Mouse (Mus musculus): Measurements from ENCODE around the gene Tmem200b.

Gene Tmem200b

DNA sequence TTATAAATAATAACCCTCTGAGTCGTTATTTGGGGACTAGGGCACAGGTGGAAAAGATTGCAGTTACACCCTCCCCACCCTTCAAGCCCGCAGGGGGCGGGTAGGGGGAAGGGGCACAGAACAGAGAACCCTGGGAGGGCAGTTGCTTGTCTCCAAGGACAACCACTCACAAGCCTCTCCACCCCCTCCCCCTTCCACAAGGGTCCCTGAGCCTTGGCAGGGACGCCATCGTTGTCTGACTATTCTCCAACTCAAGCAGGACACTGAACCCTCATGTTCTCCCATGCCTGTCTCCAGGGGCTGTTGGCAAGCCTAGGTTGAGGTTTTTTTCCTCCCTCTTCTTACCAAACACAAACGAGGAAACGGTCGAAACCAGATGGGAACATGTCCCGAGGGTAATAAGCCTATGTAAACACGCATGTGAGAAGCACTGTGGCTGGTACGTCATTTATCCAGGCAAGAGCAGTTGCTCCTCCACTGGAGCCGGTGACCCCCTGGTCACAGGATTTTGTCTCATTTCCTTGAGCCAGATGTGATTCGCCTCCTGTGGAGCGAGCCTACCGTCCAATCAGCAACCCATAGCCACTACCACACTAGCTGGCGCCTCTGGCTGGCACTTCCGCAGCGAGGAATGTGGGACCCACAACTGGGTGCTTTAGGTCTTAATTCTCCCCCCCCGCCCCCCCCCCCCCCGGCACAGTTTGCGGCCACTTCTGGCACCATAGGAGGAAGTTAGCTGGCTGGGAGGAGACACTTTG, 11.2 kb upstream of the Tmem200b start:
- in situ Hi-C loops (cut with MboI): no loop called here

DNA sequence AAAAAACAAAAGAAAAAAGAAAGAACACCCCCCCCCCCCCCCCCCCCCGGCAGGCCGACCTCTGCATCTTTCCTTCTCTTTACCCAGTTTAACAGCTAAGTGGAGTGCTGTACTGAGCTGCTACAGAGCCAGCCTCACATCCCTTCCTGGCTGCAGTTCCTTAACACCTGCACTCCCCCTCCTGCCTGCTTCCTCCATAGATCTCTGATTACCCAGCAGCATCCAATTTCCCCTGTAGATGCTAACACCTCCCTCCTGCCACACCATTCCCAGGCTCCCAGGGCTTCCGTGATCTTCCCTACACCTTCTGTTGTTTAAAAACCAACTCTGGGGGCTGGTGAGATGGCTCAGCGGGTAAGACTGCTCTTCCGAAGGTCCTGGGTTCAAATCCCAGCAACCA, 10.1 kb upstream of the Tmem200b start:
- in situ Hi-C loops (cut with MboI): no loop called here

GRCm38 (mm10) chr4:131913526-131913925, 8.0 kb upstream of the Tmem200b start:
- in situ Hi-C loops (cut with MboI): no loop called here

GRCm38 (mm10) chr4:131914046-131914643, 7.4 kb upstream of the Tmem200b start:
- in situ Hi-C loops (cut with MboI): no loop called here

DNA sequence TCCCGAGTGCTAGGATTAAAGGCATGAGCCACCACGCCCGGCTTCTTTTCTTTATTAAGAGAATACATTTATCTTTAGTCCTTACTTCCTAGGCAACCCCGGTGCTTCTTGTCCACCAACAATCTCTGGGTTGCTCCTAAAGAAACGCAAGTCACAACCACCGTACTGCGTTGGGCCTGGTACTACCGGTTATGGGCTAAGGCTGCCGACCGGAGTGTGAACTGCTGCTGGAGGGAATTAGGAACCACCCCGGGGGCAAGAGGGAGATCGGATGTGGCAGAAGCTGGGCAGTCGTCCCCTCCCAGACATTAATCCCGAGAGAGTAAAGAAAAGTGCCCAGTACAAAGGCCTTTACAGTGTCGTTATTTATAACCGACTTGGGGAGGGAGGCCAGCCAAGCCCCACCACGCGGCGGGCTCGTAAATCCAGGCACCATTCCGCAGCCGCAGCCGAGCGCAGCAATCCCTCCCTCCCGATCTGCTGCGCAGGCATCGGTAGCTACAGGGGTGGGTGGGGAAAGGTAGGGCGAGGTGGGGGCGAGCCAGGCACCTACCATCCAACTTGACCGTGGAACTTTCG, 6.6 kb upstream of the Tmem200b start:
- in situ Hi-C loops (cut with MboI): no loop called here

GRCm38 (mm10) chr4:131915821-131916328, 5.7 kb upstream of the Tmem200b start:
- in situ Hi-C loops (cut with MboI): no loop called here

GRCm38 (mm10) chr4:131916425-131916824, 5.1 kb upstream of the Tmem200b start:
- in situ Hi-C loops (cut with MboI): no loop called here

DNA sequence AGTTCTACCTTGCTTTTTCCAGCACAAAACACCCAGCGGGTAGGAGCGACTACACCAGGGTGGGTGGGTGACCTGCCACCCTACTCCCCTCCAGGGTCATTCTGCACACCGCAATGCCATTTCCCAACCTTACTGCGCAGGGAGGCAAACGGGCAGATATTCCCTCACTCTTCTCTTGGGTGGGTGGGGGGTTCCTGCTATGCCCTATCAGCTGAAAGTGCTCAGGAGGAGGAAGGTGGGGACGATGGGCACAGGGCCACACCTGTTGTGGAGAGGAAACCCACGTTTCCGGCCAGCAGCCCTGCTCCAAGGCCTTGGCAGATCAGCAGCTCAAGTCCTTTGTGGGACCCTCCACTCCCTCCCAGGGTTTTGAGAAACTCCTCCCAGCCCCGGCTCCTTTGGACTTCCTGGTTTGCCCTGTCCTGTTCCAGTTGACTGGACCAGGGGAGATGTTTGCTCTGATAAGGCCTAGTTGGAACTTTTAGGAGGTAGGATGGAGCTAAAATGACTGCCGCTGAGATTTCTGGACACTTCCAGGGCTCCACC, 4.5 kb upstream of the Tmem200b start:
- in situ Hi-C loops (cut with MboI): no loop called here

DNA sequence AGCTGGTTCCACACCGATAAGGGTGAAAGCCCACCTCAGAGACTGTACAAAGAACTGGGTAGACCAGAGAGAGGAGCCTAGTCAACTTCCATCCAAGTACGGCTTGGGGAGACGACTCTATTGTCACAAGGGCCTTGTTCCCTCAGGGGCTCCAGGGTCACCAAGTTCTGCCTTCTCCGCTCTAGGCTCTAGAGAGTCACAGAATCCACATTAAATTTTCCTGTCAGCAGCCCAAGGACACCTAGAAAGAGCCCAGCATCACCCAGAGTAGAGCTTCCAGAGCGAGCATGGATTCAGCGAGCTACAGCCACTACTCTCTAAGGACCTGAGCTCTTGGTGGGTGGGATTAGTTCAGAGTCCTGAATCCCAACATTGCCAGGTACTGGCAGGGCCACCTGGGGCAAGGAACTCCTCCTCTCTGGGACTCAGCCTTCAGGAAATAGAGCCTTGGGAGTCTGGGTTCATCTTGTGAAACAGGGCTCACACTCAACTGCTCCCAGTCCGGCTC, 3.5 kb upstream of the Tmem200b start:
- in situ Hi-C loops (cut with MboI): no loop called here

DNA sequence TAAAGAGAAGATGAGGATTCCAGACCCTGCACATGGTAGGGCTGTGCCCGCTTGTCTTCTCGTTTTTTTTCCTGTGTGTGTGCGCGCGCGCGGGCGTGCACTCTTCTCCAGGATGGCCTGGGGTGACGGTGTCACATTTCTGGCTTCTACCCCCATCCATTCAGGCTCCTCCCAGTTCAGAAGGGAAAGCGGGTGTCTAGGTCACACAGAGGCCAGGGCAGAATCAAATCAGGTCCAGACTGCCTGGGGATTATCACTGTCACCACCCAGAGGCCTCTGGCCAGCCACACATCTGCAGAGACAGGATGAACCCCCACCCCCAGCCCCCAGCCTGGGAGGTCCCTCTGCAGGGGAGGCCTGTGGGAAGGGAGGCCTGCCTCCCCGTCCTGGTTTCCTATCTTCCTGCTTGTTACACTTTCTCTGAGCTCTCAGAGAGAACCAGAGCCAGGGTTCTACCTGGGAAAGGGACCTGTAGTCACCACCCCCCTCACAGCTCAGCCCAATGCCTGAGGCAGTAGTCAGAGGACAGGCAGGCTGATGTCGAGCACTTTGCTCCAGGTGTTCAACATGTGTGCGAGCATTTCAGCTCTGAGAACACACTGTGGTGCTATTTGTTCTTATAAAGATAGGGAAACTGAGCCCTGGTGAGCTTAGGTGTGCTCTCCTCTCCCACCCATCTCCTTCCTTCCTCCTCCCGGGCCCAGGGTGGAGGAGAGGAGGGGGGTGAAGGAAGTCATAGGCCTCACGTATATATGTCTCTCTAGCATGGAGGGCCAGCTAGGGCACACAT, 2.7 kb upstream of the Tmem200b start:
- in situ Hi-C loops (cut with MboI): no loop called here

GRCm38 (mm10) chr4:131919506-131920140, 1.9 kb upstream of the Tmem200b start:
- in situ Hi-C loops (cut with MboI): no loop called here

DNA sequence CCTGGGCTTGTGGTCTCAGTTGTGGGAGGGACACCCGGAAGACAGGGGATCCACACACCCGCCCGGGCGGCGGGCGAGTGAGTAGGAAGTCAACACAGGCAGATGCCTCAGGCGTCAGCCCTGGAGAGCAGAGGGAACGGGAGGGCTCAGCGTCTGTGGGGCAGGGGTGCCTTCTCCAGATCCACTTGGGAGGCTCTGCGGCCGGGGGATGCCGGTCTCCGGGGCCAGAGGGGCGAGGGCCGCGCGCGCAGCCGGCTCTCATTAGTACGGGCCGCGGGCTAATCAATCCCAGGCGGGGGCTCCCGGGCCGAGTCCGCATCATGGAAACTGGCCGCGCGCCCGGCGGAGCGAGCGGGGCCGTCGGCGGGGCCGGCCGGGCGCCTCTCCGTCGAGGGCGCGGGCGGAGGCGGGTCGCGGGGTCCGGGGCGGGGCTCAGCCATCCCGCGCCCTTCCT, 1.4 kb upstream of the Tmem200b start:
- in situ Hi-C loops (cut with MboI): no loop called here

DNA sequence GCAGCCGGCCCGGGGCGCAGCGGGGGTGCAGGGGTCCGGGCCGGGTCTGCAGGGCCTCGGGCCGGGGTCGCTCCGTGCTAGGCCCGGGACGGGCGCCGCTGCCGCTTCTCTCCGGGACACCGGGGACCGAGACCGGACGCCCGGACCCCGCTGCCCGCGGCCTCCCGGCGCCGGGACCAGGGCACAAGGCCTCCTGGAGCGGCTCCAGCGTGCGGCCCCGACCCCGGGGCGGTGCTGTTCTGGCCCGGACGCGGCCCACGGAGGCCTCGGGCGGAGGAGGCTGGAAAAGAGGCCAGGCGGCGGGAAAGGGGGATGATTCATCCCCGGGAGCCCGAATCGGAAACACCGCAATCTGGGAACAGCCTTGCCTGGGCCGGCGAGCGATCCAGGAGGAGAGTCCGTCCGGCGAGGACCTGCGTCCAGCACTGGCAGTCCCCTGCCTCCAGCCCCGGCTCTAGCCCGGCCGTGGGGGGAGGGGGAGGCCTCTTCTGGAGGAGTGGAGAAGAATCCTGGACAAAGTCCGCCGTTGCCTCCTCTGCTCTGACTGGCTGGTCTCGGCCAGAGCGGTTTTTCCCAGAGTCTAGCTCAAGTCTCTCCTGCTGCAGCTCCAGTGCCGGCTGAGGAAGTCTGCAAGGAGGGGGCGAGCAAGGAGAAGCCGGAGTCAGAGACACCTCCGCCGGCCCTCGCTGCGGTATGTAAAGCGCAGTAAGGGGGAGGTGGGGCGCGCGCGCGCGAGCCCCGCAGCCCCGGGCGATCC, 798 bp upstream of the Tmem200b start:
- in situ Hi-C loops (cut with MboI): no loop called here

DNA sequence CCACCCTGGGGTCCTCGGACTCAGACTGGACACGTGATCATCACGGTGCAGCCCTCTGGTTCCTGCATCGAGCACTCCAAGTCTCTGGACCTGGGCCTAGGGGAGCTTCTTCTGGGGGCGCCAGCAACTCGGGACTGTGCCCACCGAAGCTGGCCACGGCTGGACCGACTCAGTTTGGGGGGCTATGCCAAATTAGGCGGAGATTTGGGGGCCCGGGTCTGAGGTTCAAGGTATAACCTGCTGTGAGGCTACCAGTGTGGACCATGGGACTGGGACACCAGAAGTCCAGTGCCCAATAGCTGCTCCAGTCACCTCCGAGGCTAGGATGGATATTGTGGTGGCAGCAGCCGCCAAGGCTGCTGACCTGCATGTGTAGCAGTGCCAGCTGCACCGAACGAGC, 833 bp downstream of the Tmem200b start:
- in situ Hi-C loops (cut with MboI): no loop called here

DNA sequence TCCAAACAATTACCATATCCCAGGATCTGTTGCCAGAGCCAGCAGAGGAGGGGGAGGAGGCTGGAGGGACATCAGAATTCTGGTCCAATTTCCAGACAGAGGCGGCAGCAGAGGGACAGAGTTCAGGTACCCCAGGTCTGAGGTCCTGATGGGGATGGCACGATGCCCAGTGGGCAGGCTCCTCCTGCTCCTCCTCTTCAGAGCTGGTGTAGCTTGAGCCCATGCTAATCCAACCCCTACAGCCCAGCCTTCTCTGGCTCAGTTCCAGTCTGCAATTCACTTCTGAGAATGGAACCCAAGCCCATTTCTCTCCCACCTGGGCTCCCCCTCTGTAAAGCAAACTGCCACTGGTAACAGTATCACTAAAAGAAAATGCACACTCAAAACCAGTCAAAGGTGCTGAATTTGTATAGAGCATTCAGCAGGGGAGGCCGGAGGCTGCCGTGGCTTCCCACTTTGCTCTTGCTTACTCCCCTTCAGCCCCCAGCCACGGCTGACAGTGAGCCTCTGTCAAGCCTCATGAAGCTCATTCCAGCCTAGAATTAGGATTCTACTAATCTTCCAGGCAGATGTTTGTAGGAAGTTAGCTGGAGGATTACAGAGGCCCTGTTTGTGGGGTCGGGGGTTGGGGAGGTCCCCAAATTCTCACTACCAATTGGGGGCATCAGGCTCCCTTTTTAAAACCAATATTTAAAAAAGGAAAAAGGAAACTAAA, 2.7 kb downstream of the Tmem200b start:
- in situ Hi-C loops (cut with MboI): no loop called here

- in situ Hi-C loops (cut with MboI): no loop called here
Measured at GRCm38 (mm10) chr4:131929146-131929545, 7.6 kb downstream of the Tmem200b start.

- in situ Hi-C loops (cut with MboI): no loop called here
Measured at GRCm38 (mm10) chr4:131939459-131939858, 17.9 kb downstream of the Tmem200b start.

GRCm38 (mm10) chr4:131940846-131941245, 19.3 kb downstream of the Tmem200b start:
- in situ Hi-C loops (cut with MboI): no loop called here

DNA sequence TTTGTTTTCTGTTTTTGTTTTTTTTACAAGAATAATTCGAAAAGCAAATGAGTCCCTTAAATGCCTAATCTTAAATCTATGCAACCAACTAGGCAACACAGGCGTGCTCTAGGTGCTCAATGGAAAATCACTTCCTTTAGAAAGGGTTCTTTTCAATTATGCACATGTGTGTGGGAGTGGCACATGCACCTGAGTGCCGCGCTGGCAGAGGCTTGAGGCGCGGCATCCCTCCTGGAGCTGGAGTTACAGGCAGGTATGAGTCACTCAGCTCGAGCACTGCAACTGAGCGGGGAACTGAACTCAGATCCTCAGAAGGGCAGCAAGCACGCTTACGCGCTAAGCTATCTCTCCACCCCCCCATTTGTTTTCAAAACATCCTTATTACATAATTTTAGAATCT, 26.3 kb downstream of the Tmem200b start:
- in situ Hi-C loops (cut with MboI): no loop called here

DNA sequence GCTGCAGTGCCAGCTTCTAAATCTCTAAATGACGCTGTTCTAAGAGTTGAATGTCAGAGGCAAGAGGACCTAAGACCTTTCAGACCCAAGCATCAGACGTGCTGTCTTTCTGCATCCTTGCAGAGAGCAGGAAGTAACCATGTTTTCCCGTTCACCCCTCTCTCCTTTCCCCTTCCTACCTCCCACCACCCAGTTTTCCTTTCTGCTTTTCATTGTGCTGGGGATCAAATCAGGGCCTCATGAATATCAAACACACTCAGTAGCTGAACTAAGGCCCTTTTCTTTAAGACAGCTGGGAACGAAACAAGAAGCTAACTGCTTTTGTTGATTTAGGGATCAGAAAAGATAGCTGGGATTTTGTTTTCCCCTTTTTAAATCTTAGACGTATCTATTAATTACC, 28.3 kb downstream of the Tmem200b start:
- in situ Hi-C loops (cut with MboI): no loop called here

Measured in mature B cell (primary cell).